Mouse (Mus musculus) neural tube, embryonic 15.5 days (tissue): Measurements from ENCODE around the gene Rabl3. TPM values are rescaled to one million over a fixed set of nuclear protein-coding genes. Genes with fewer than 3 reads are reported as not detected.

Experiments
- ATAC-seq: fragments of 200-750 bp; cut with Nextera tagmentation; 2 replicates; pipeline ENCODE4 v1.8.0; 2017; ENCODE audit warnings: mild to moderate bottlenecking, moderate TSS enrichment, moderate library complexity; ENCODE audit not compliant: low FRiP score
- H3K27ac ChIP-seq: fragments of 300-500 bp; sonication (generic); replicated peaks from 2 replicates; pipeline ENCODE4 v1.5.1; 2015; ENCODE audit warnings: mild to moderate bottlenecking, inconsistent platforms
- H3K27me3 ChIP-seq: fragments of 300-500 bp; sonication (generic); replicated peaks from 2 replicates; pipeline ENCODE4 v1.6.1; 2015; ENCODE audit warnings: inconsistent platforms
- H3K36me3 ChIP-seq: fragments of 300-500 bp; sonication (generic); 2 replicates; pipeline ENCODE4 v1.6.1; 2015; ENCODE audit warnings: inconsistent platforms
- H3K4me1 ChIP-seq: fragments of 300-500 bp; sonication (generic); 2 replicates; pipeline ENCODE4 v1.6.1; 2015; ENCODE audit warnings: inconsistent platforms
- H3K4me2 ChIP-seq: fragments of 300-500 bp; sonication (generic); 2 replicates; pipeline ENCODE4 v1.6.1; 2015; ENCODE audit warnings: inconsistent platforms, mild to moderate bottlenecking, moderate library complexity
- H3K4me3 ChIP-seq: fragments of 300-500 bp; sonication (generic); replicated peaks from 2 replicates; pipeline ENCODE4 v1.5.1; 2015; ENCODE audit warnings: mild to moderate bottlenecking, inconsistent platforms
- H3K9ac ChIP-seq: fragments of 300-500 bp; sonication (generic); replicated peaks from 2 replicates; pipeline ENCODE4 v1.6.1; 2015; ENCODE audit warnings: mild to moderate bottlenecking, inconsistent platforms
- H3K9me3 ChIP-seq: fragments of 300-500 bp; sonication (generic); replicated peaks from 2 replicates; pipeline ENCODE4 v1.6.1; 2016; ENCODE audit warnings: inconsistent platforms
- WGBS: fragments of 180-500 bp; shearing (Covaris S2); methylation state at CpG from one replicate; pipeline ENCODE4 v1.1.7; 2015; ENCODE audit warnings: mixed read lengths; 5-methylcytosine and 5-hydroxymethylcytosine counted together
- polyA plus RNA-seq: library from polyadenylated mRNA; unstranded; fragments of >200 nt; fragmentation: Nextera tagmentation; extraction: Ambion mirVana; gene quantifications from 2 replicates; pipeline ENCODE4 v1.2.1, GENCODE M21; 2015

Gene Rabl3
- polyA plus RNA-seq, 1 experiment from 2014 or later, result 16.3 TPM

DNA sequence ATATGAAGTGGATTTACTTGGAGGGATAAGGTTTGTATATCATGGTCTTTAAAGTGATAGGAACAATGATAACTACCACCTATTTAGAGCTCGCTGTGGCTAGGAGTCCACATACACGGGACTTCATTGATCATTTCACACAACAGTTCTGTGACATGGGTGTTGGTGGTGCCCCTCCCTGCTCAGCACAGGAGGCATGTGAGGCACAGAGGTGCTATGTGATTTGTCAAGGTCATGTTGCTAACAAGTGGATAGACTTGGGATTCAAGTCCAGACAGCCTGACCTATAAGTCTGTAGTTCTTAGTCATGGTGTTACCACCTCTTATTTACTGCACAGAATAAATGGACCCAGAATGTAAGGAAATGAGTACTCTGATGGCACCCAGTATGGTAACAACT is 11.3 kb downstream of the Rabl3 start:
- H3K9me3 ChIP-seq, result no peaks in the 10 kb centered on the region
- ATAC-seq, result no peak
- no peak overlapping the region for H3K27ac ChIP-seq
- peaks cover 17% of the 10 kb centered on the region for H3K4me1 ChIP-seq
- no peak overlapping the region for H3K9ac ChIP-seq
- WGBS, result 73% methylated on average over 2 of the region's 2 CpGs
- H3K36me3 ChIP-seq, result no peaks in the 10 kb centered on the region
- H3K4me3 ChIP-seq, result no peak overlapping the region
- no peaks in the 10 kb centered on the region for H3K27me3 ChIP-seq
- H3K4me2 ChIP-seq, result no peak overlapping the region

DNA sequence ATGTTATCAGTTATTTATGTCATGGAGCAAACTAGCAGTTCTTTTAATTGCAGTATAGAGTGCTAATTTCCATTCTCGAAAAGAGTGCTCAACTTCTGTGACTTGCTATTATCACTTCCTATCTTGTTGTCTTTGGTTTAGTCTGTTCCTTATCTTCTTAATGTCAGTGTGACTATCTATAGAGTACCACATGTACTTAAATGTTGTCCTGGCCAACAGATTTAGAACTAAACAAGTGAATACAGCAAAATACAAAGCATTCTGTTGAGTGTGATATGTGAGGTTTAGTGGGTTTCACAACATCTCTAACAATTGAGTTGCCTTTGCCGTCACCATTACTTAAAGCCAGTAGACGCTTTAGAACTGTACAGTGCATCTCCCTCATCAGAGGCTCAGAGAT is 13.1 kb downstream of the Rabl3 start:
- no peak overlapping the region for H3K9ac ChIP-seq
- peaks cover 13% of the 10 kb centered on the region for H3K4me1 ChIP-seq
- no peak for ATAC-seq
- WGBS, result 92% methylated on average over 3 of the region's 3 CpGs
- H3K27me3 ChIP-seq, result no peaks in the 10 kb centered on the region
- H3K4me2 ChIP-seq, result no peak overlapping the region
- H3K36me3 ChIP-seq, result peaks cover 5% of the 10 kb centered on the region; the same call in 1 of the 2 replicates
- H3K27ac ChIP-seq, result no peak overlapping the region
- no peaks in the 10 kb centered on the region for H3K9me3 ChIP-seq
- H3K4me3 ChIP-seq, result no peak overlapping the region

DNA sequence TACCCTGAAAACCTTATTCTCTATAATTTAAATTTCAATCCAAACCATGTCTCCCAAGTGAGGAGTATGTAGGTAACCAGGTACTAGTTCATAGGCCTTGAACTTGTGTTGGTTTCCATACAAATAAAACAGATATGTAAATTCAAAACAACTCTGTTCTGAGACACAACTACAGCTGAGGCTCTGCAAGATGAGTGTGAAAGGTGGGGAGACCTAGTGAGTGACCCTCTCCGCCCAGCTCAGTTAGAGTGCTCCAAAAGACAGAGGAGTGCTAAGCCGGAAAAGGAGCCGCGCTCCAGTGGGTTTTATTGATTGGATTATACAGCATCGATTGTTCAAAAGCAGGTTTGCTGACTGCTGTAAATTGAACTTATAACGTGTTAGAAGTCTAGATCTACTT is 22.7 kb downstream of the Rabl3 start:
- Histone ChIP-seq H3K4me1 (peaks cover 3% of the 10 kb centered on the region; the same call in 1 of the 2 replicates), H3K27ac (no peak overlapping the region), H3K9me3 (no peaks in the 10 kb centered on the region), H3K4me2 (no peak overlapping the region), H3K4me3 (no peak overlapping the region), H3K27me3 (no peaks in the 10 kb centered on the region), H3K36me3 (peaks cover 12% of the 10 kb centered on the region), H3K9ac (no peak overlapping the region)
- ATAC-seq, result no peak
- WGBS, result 53% methylated on average over 6 of the region's 6 CpGs

DNA sequence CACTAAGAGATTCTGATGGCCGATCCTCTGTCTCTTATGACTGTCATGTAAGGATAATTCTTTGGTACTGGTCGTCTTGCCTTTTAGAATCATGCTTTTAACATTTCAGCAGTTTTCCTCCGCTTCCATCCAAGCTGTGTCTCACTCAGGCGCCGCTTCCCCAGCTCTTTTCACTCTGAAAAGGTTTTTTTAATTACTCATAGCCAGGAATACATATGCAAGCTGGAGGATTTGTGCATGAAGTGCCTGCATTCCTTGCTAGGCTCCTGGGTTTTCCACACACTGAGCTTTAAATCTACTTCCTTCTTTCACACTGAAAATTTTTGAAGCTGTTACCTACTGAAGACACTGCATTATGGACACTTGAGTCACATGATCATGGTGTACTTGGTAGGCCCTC is 23.3 kb downstream of the Rabl3 start:
- no peak for ATAC-seq

DNA sequence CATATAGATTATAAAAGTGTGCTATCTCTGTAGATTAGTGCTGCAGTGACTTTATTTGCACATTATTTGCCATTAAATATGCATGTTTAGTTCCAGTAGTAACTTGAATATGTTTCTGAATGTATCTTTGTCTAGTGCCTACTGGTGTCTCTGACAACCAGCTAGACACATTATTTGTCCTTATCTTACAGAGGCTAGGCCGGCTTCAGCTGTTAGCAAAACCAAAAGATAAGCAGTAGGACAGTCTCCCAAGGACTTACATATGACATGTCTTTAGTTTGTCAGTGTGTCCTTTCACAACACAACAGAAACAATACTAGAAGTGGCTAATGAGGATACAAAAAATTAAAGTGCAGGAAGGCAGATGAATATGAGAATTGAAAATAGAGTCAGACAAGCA is 25.4 kb downstream of the Rabl3 start:
- Histone ChIP-seq H3K4me3 (no peak overlapping the region), H3K4me1 (peaks cover 6% of the 10 kb centered on the region; the same call in 1 of the 2 replicates), H3K36me3 (no peaks in the 10 kb centered on the region), H3K9me3 (no peaks in the 10 kb centered on the region), H3K27ac (no peak overlapping the region), H3K27me3 (no peaks in the 10 kb centered on the region), H3K9ac (no peak overlapping the region), H3K4me2 (no peak overlapping the region)
- WGBS, result 92% methylated on average over 1 of the region's 1 CpGs
- no peak for ATAC-seq

More for the DNA sequence above, 23.3 kb downstream of the Rabl3 start:
- 75% methylated on average over 5 of the region's 5 CpGs for WGBS
- Histone ChIP-seq H3K27me3 (no peaks in the 10 kb centered on the region), H3K27ac (no peak overlapping the region), H3K36me3 (peaks cover 7% of the 10 kb centered on the region), H3K9me3 (no peaks in the 10 kb centered on the region), H3K4me3 (no peak overlapping the region), H3K4me2 (no peak overlapping the region), H3K4me1 (peaks cover 6% of the 10 kb centered on the region; the same call in 1 of the 2 replicates), H3K9ac (no peak overlapping the region)

DNA sequence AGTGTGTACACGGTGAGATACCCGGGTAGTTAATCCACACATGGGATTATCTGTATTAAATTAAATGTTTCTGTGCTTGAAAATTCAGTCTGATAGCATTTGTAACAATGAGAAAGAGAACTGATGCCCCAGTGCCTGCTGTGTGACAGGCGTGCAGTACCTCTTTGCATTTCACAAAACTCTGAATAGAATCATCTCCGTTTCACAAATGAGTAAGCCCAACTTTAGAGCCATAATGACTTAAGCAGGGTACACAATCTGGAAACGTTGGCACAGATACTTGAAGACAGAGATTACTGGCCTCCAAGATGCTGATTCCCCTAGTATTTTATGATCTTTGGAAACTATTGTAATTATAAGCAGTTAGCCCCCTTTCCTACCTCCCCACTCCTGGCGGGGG is 26.4 kb downstream of the Rabl3 start:
- H3K9me3 ChIP-seq, result no peaks in the 10 kb centered on the region
- WGBS, result 66% methylated on average over 6 of the region's 6 CpGs
- no peaks in the 10 kb centered on the region for H3K27me3 ChIP-seq

DNA sequence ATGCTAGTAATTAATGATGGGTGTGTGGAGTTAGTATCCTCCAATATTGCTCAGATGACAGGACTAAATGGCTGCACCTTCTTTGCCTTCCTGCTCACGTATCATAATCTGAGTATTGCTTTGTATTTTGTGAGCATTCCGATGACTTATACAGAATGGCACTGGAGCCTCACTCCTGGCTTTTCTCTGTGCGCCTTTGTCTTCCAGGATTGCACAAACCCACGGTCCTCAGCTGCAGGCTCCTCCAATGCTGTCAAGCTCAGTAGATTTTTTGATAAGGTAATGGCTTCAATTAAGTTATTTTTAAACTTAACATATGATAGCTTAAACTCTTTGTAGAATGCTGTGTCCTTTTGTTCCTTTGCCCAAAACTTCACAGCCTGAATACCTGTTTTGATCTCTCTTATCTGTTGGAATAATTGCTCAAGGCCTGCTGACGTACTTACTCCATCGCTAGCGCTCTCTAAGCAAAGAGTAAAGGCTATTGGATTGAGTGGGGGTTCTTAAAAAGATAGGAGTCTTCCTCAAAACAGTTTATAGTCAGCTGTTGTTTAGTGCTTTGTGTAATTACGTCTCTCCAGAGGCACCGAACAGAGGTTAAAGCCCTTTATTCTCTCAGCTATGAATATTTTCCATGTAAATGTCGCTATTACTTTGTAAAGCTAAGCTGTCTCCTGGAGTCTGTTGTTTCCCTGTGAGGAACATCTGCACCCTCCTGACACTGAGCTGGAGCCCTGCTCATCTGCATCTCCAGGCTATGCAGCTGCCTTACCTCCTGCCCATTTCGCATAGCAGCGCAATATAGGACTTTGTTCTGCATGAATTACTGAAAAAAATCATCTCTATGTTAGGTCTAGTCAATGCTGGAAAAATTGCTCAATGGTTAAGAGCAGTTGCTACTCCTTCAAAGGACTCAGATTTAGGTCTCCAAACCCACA is 27.7 kb downstream of the Rabl3 start:
- H3K36me3 ChIP-seq, result no peaks in the 10 kb centered on the region
- H3K4me1 ChIP-seq, result peaks cover 6% of the 10 kb centered on the region; the same call in 1 of the 2 replicates
- 80% methylated on average over 12 of the region's 12 CpGs for WGBS
- no peak overlapping the region for H3K4me2 ChIP-seq
- no peak for ATAC-seq
- no peaks in the 10 kb centered on the region for H3K9me3 ChIP-seq
- H3K9ac ChIP-seq, result no peak overlapping the region
- no peak overlapping the region for H3K27ac ChIP-seq
- H3K4me3 ChIP-seq, result no peak overlapping the region
- no peaks in the 10 kb centered on the region for H3K27me3 ChIP-seq

More for the DNA sequence above, 26.4 kb downstream of the Rabl3 start:
- H3K36me3 ChIP-seq, result no peaks in the 10 kb centered on the region
- H3K4me1 ChIP-seq, result peaks cover 6% of the 10 kb centered on the region; the same call in 1 of the 2 replicates
- ATAC-seq, result no peak
- H3K9ac ChIP-seq, result no peak overlapping the region
- H3K27ac ChIP-seq, result no peak overlapping the region
- H3K4me2 ChIP-seq, result no peak overlapping the region
- H3K4me3 ChIP-seq, result no peak overlapping the region

DNA sequence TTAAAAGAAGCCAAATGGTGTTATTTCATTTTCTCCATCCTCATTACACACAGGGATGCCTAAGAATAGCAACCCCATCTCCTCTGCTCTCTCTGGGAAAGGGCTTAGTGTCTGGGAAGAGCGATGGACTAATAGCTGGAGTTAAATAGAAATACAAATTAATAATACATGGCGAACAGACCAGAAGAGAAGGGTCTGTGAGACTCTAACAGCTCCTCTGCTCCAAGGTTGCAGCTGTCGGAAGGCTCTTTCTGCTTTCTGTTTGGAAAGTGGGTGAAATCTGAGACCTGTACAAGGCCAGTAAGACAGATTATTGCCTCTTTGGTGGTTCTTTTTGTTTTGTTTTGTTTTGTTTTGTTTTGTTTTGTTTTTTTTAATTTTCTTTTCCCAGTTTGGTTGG is 31.9 kb downstream of the Rabl3 start:
- Histone ChIP-seq H3K27ac (peak overlapping the region; percentile 7; the same call in 1 of the 2 replicates), H3K4me3 (no peak overlapping the region), H3K9me3 (no peaks in the 10 kb centered on the region), H3K9ac (no peak overlapping the region), H3K27me3 (no peaks in the 10 kb centered on the region), H3K4me1 (peaks cover 5% of the 10 kb centered on the region; the same call in 1 of the 2 replicates), H3K36me3 (no peaks in the 10 kb centered on the region), H3K4me2 (no peak overlapping the region)
- ATAC-seq, result no peak
- 72% methylated on average over 3 of the region's 3 CpGs for WGBS

DNA sequence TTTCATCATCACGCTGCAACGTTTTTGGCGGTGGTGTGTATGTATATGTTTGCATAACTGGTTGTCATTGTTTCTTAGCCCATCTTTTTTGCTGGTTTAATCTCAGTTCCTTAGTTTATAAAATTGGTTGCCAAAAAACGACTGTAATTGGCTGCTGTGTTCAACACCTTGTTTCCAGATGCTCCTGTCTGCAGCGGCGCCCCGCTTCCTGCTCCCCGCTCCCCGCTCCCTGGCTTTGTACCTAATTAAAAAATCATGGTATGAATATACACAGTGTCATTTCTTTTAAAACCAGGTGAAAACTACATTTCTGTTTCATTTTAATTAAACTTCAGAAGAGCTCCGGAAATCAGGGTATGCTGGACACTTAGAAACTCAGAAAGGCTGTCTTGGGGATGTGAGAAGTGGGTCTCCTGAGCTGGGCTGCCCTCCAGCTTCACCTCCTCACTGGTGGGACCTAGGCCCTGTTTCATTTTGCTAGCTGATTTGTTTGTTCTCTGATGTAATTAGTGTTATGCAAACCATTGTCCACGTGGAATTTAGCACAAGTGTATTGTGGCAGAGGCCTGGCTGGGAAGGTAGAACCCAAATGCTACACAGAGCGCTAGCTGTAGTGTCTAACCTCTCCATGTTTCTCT is 32.6 kb downstream of the Rabl3 start:
- no peak overlapping the region for H3K4me3 ChIP-seq
- 84% methylated on average over 12 of the region's 12 CpGs for WGBS
- H3K4me2 ChIP-seq, result no peak overlapping the region
- no peaks in the 10 kb centered on the region for H3K36me3 ChIP-seq
- H3K9me3 ChIP-seq, result no peaks in the 10 kb centered on the region
- no peak overlapping the region for H3K9ac ChIP-seq
- no peak overlapping the region for H3K27ac ChIP-seq
- 0 out of 2 replicates have a peak, but pooled peaks cover 4% of the 10 kb centered on the region for H3K4me1 ChIP-seq
- no peak for ATAC-seq
- H3K27me3 ChIP-seq, result no peaks in the 10 kb centered on the region

DNA sequence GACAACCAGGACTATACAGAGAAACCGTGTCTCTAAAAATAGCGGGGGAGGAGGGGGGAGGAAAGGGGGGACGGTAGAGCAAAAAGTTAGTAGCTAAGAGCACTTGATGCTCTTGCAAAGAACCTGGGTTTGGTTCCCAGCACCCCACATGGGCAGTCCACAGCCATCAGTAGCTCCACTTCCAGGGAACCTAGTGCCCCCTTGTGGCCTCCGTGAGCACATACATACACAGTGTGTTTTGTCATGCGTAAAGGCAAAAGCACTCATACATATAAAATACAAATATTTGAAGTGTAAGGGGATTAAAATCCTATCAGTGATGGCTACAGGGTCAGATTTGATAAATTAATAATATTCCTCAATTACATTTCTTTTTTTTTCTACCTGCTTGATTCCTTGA is 33.4 kb downstream of the Rabl3 start:
- H3K4me3 ChIP-seq, result no peak overlapping the region
- H3K4me2 ChIP-seq, result no peak overlapping the region
- ATAC-seq, result no peak
- H3K27ac ChIP-seq, result no peak overlapping the region
- no peaks in the 10 kb centered on the region for H3K27me3 ChIP-seq
- no peaks in the 10 kb centered on the region for H3K9me3 ChIP-seq
- no peaks in the 10 kb centered on the region for H3K4me1 ChIP-seq
- no peak overlapping the region for H3K9ac ChIP-seq
- H3K36me3 ChIP-seq, result no peaks in the 10 kb centered on the region
- WGBS, result 93% methylated on average over 5 of the region's 5 CpGs

DNA sequence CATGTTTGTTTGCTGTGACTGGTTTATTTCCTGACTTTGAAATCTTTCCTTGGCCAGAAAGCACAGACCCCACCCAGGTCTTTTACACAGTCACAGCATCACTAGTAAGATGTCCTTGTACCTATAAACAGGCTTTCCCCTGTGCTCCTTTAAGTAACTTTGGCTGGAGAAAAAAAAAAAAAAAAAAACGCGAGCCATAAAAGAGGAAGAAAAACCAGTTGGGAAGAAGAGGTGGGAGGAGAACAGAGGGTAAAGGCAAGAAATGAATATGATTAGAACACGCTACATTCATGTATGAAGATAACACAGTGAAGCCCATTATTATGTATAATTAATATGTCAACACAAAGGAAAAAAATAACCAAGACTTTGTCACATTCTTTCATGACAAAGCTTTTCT is 35.6 kb downstream of the Rabl3 start:
- no peaks in the 10 kb centered on the region for H3K4me1 ChIP-seq
- H3K27me3 ChIP-seq, result no peaks in the 10 kb centered on the region
- no peak overlapping the region for H3K4me3 ChIP-seq
- no peaks in the 10 kb centered on the region for H3K9me3 ChIP-seq
- no peak for ATAC-seq
- no peak overlapping the region for H3K27ac ChIP-seq
- H3K9ac ChIP-seq, result no peak overlapping the region
- WGBS, result 78% methylated on average over 3 of the region's 3 CpGs
- no peaks in the 10 kb centered on the region for H3K36me3 ChIP-seq
- no peak overlapping the region for H3K4me2 ChIP-seq

DNA sequence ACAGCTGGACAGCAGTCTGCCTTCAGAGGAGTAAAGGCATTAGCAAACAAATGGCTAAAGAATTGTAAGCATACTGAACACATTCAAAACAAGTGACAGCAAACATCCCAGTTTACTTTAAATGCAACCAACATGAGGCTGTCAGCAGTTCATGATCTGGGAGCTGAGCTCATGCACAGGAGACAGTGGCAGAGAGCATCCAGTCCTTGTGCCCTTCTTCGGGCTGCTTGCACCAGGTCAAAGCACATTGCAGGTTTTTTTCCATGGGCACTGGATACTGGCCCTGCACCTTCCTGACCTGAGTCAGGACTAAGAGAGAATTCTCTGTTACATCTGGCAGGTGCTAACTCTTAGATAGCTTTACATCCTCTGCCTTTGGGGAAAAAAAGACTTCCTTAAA is 39.9 kb downstream of the Rabl3 start:
- Histone ChIP-seq H3K27me3 (no peaks in the 10 kb centered on the region), H3K4me3 (no peak overlapping the region), H3K36me3 (no peaks in the 10 kb centered on the region), H3K9ac (no peak overlapping the region), H3K4me2 (no peak overlapping the region), H3K27ac (no peak overlapping the region), H3K4me1 (peaks cover 11% of the 10 kb centered on the region), H3K9me3 (no peaks in the 10 kb centered on the region)
- ATAC-seq, result no peak
- WGBS, result 85% methylated on average over 1 of the region's 1 CpGs
